Mouse (Mus musculus) CH12.LX (cell line): ENCODE measurements around the gene Sav1. TPM values are rescaled to one million over a fixed set of nuclear protein-coding genes. Genes with fewer than 3 reads are reported as not detected.

Source experiments
- DNase-seq: peaks from one replicate; pipeline ENCODE4 v3.0.0-alpha.2; 2013; ENCODE audit errors: extremely low read depth
- H3K27ac ChIP-seq: 2 replicates; pipeline ENCODE4 v1.5.1; 2012; ENCODE audit warnings: low read depth, mild to moderate bottlenecking, control low read depth, moderate library complexity; ENCODE audit not compliant: insufficient read depth
- H3K27me3 ChIP-seq: replicated peaks from 2 replicates; pipeline ENCODE3; 2012; ENCODE audit warnings: inconsistent platforms
- H3K36me3 ChIP-seq, 2 experiments: replicated peaks in 1 of 2; 2 replicates each; pipeline versions ENCODE3 to v1.6.1; 2012; ENCODE audit warnings: inconsistent platforms in 1 of 2, low read length in 1 of 2, mild to moderate bottlenecking in 1 of 2, mixed read lengths in 1 of 2, moderate library complexity in 1 of 2; ENCODE audit not compliant: control insufficient read depth in 1 of 2, insufficient read depth in 1 of 2
- H3K4me1 ChIP-seq, 2 experiments: 2 replicates each; pipeline ENCODE4 v1.6.1; 2012; ENCODE audit warnings: inconsistent platforms in 1 of 2, moderate library complexity in 1 of 2; ENCODE audit not compliant: insufficient read depth in 2 of 2, control insufficient read depth in 1 of 2
- H3K4me2 ChIP-seq: 2 replicates; pipeline ENCODE4 v1.6.1; 2012; ENCODE audit warnings: low read depth, mild to moderate bottlenecking, control low read depth; ENCODE audit not compliant: poor library complexity, insufficient read depth, severe bottlenecking
- H3K4me3 ChIP-seq, 3 experiments: fragments of 150-350 bp in 1 of 3; sonication (generic) in 1 of 3; replicated peaks in 1 of 3; 2 replicates each; pipeline versions ENCODE3 to v1.5.1; 2011 to 2012; ENCODE audit warnings: low read depth in 2 of 3, low read length in 2 of 3, mild to moderate bottlenecking in 2 of 3, moderate library complexity in 2 of 3, control low read depth in 1 of 3, improper control_type of control experiment in 1 of 3, inconsistent platforms in 1 of 3, mixed read lengths in 1 of 3; ENCODE audit not compliant: poor library complexity in 1 of 3
- H3K79me2 ChIP-seq: replicated peaks from 2 replicates; pipeline ENCODE4 v1.6.1; 2012; ENCODE audit warnings: mild to moderate bottlenecking, moderate library complexity; ENCODE audit not compliant: control insufficient read depth, poor library complexity, insufficient read depth, severe bottlenecking; ENCODE audit errors: extremely low read depth
- H3K9ac ChIP-seq: 2 replicates; pipeline ENCODE4 v1.6.1; 2012; ENCODE audit warnings: low read depth, mild to moderate bottlenecking, control low read depth, moderate library complexity; ENCODE audit not compliant: insufficient read depth
- H3K9me3 ChIP-seq: replicated peaks from 2 replicates; pipeline ENCODE3; 2012; ENCODE audit warnings: low read length, inconsistent platforms, mixed read lengths
- EP300 ChIP-seq: IDR thresholded peaks from 2 replicates; pipeline ENCODE4 v1.6.1; 2011; ENCODE audit warnings: low read length, improper control_type of control experiment
- MXI1 ChIP-seq: IDR thresholded peaks from 2 replicates; pipeline ENCODE4 v1.6.1; 2011; ENCODE audit warnings: mild to moderate bottlenecking, low read depth, low read length, improper control_type of control experiment
- NELFE ChIP-seq: IDR thresholded peaks from 2 replicates; pipeline ENCODE4 v1.6.1; 2011; ENCODE audit warnings: low read depth, low read length, improper control_type of control experiment
- NRF1 ChIP-seq: IDR thresholded peaks from 2 replicates; pipeline ENCODE4 v1.6.1; 2014; ENCODE audit warnings: low read depth, mild to moderate bottlenecking, inconsistent platforms, low read length, improper control_type of control experiment, moderate library complexity
- SIN3A ChIP-seq: IDR thresholded peaks from 2 replicates; pipeline ENCODE4 v1.6.1; 2012; ENCODE audit warnings: low read length, improper control_type of control experiment, inconsistent platforms
- UBTF ChIP-seq: IDR thresholded peaks from 2 replicates; pipeline ENCODE4 v1.6.1; 2012; ENCODE audit warnings: low read depth, mild to moderate bottlenecking, inconsistent platforms, low read length, improper control_type of control experiment, moderate library complexity
- USF1 ChIP-seq: IDR thresholded peaks from 2 replicates; pipeline ENCODE4 v1.6.1; 2014; ENCODE audit warnings: low read depth, mild to moderate bottlenecking, inconsistent platforms, low read length, improper control_type of control experiment
- dilution Hi-C: fragments of 300-500 bp; cut with MboI; formaldehyde crosslinking; loops from 2 replicates; pipeline ENCODE4 v1.14.3; 2020; ENCODE audit warnings: low sequenced_read_pairs; ENCODE audit not compliant: extremely low pct_unique_long_range_greater_than_20kb, extremely low pct_ligation_motif_present
- in situ Hi-C: fragments of 300-500 bp; cut with MboI; formaldehyde crosslinking; loops from 3 replicates; pipeline ENCODE4 v1.14.3; 2019; ENCODE audit warnings: low sequenced_read_pairs, low pct_ligation_motif_present, low pct_unique_long_range_greater_than_20kb, mixed read lengths
- polyA plus RNA-seq: library from polyadenylated mRNA; unstranded; fragments of >175 nt; gene quantifications from 2 replicates; pipeline ENCODE4 v1.2.1, GENCODE M21; 2012; ENCODE audit warnings: low read depth; ENCODE audit not compliant: insufficient read length
- total RNA-seq, 2 experiments: library from RNA; depleted of rRNA; stranded (reverse); fragments of 300-350 nt in 1 of 2; fragments of >200 nt in 1 of 2; gene quantifications; 2 replicates each; pipeline ENCODE4 v1.2.3; 2012 to 2014

Gene Sav1
- total and polyA plus RNA-seq, 3 experiments, result 13.7 to 31.7 (median 28.1) TPM

- Histone ChIP-seq H3K4me1 (no peaks in the 10 kb centered on the region; a peak in 1 of 4 replicates), H3K79me2 (no peaks in the 10 kb centered on the region), H3K4me2 (no peak overlapping the region), H3K9ac (no peak overlapping the region), H3K36me3 (peaks cover 0 to 4% of the 10 kb centered on the region in 2 experiments), H3K27me3 (no peaks in the 10 kb centered on the region), H3K4me3 (no peak overlapping the region), H3K9me3 (no peaks in the 10 kb centered on the region), H3K27ac (no peak overlapping the region)
- in situ Hi-C loops, result no loop called here
- no peak for DNase-seq
- no peak for TF ChIP-seq NRF1
- dilution Hi-C loops, result no loop called here
Observed at GRCm38 (mm10) chr12:69922099-69922498, 64.7 kb downstream of the Sav1 start.

DNA sequence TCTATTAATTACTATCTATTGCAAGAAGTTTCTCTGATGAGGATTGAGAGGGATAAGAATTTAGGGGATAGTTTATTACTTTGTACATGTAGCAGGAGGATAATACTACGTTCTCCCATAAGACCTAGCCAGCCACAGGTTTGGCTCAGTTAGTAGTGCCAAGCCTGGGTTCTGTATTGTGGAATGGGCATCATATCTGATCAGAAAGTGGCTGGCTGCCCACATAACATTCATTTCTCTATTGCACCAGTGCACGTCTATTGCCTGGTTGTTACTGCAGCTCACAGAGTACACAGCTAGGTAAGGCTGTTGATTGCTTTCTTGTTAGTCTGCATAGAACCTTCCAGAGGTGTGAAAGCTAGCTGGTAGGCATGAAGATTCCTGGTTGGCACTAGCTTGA, 68.9 kb downstream of the Sav1 start:
- Histone ChIP-seq H3K79me2 (no peaks in the 10 kb centered on the region), H3K36me3 (no peaks in the 10 kb centered on the region), H3K4me3 (no peak overlapping the region), H3K9me3 (no peaks in the 10 kb centered on the region), H3K9ac (no peak overlapping the region), H3K27ac (no peak overlapping the region), H3K4me1 (no peaks in the 10 kb centered on the region), H3K27me3 (no peaks in the 10 kb centered on the region), H3K4me2 (no peak overlapping the region)
- in situ Hi-C loops, result no loop called here
- no peak for DNase-seq
- TF ChIP-seq USF1 (no peak), NELFE (no peak), SIN3A (no peak), UBTF (no peak), EP300 (no peak), NRF1 (no peak), MXI1 (no peak)
- dilution Hi-C loops, result no loop called here

Other genes starting within 250 kb of the Sav1 start
- gene Cdkl1, start 195.7 kb downstream of the Sav1 start, total RNA-seq (2012; rRNA removed), result not detected in 2 replicates
- gene Cdkl1, start 195.7 kb downstream of the Sav1 start, total RNA-seq (2014; rRNA removed), result 0.14 TPM in 1 of 2 replicates, not detected in the other
- 0.31 TPM in 1 of 2 replicates, not detected in the other for gene Cdkl1, start 195.7 kb downstream of the Sav1 start, polyA plus RNA-seq
- gene Atl1, start 94.4 kb downstream of the Sav1 start, total RNA-seq (2012; rRNA removed), result 0.55 and 0.64 TPM in 2 replicates
- 0.31 and 0.51 TPM in 2 replicates for gene Atl1, start 94.4 kb downstream of the Sav1 start, total RNA-seq (2014; rRNA removed)
- 0.52 and 0.74 TPM in 2 replicates for gene Atl1, start 94.4 kb downstream of the Sav1 start, polyA plus RNA-seq
- gene Map4k5, start 93.8 kb downstream of the Sav1 start, total RNA-seq (2012; rRNA removed), result 7.8 and 9.6 TPM in 2 replicates
- gene Map4k5, start 93.8 kb downstream of the Sav1 start, total RNA-seq (2014; rRNA removed), result 12.5 and 14.0 TPM in 2 replicates
- gene Map4k5, start 93.8 kb downstream of the Sav1 start, polyA plus RNA-seq, result 12.5 and 13.5 TPM in 2 replicates
- gene Nin, start 126.7 kb upstream of the Sav1 start, total RNA-seq (2012; rRNA removed), result 29.0 and 33.5 TPM in 2 replicates
- 34.1 and 37.2 TPM in 2 replicates for gene Nin, start 126.7 kb upstream of the Sav1 start, total RNA-seq (2014; rRNA removed)
- gene Nin, start 126.7 kb upstream of the Sav1 start, polyA plus RNA-seq, result 41.8 and 51.7 TPM in 2 replicates
- gene Abhd12b, start 167.1 kb upstream of the Sav1 start, total RNA-seq (2012; rRNA removed), result not detected in 2 replicates
- not detected in 2 replicates for gene Abhd12b, start 167.1 kb upstream of the Sav1 start, total RNA-seq (2014; rRNA removed)
- 0.23 TPM in 1 of 2 replicates, not detected in the other for gene Abhd12b, start 167.1 kb upstream of the Sav1 start, polyA plus RNA-seq
- 0.25 and 1.1 TPM in 2 replicates for gene Pygl, start 244.5 kb upstream of the Sav1 start, total RNA-seq (2012; rRNA removed)
- gene Pygl, start 244.5 kb upstream of the Sav1 start, total RNA-seq (2014; rRNA removed), result 2.6 and 3.1 TPM in 2 replicates
- 7.8 and 8.5 TPM in 2 replicates for gene Pygl, start 244.5 kb upstream of the Sav1 start, polyA plus RNA-seq